Mouse (Mus musculus): Measurements from ENCODE around the gene Saysd1.

GRCm38 (mm10) chr14:20081937-20082533 lies 56.3 kb downstream of the Saysd1 start:
- TF ChIP-seq CTCF (IDR thresholded peaks at IDR 0.05; ENCODE audit: control insufficient read depth, insufficient read depth, insufficient replicate concordance, low read depth, low read length), result no peak
- no peak for TF ChIP-seq POLR2A (IDR thresholded peaks at IDR 0.05; ENCODE audit: control insufficient read depth, low read depth, low read length)

Data from testis, adult 2 months (tissue).